Mouse (Mus musculus): Measurements from ENCODE around the gene Gm9639. TPM values are rescaled to one million over a fixed set of nuclear protein-coding genes. Genes with fewer than 3 reads are reported as not detected.

The Gm9639 gene
- polyA plus RNA-seq (2012; rRNA removed): not detected in 2 replicates

- H3K4me1 ChIP-seq (ENCODE audit: control insufficient read depth, insufficient read depth, low read length): no peaks in the 10 kb centered on the region
- no peaks in the 10 kb centered on the region for H3K27me3 ChIP-seq (ENCODE audit: control insufficient read depth, insufficient read depth, low read length)
- no peak for DNase-seq
- no peak within 1 kb of the TSS for H3K4me3 ChIP-seq (replicated peaks; ENCODE audit: insufficient read depth, low read depth, low read length)
- no peak for TF ChIP-seq CTCF (IDR thresholded peaks at IDR 0.05; ENCODE audit: borderline replicate concordance, insufficient read depth, low read depth, low read length)
- no peak for TF ChIP-seq POLR2A (IDR thresholded peaks at IDR 0.05; ENCODE audit: borderline replicate concordance, insufficient read depth, low read length)
- H3K27ac ChIP-seq (ENCODE audit: insufficient read depth, low read length): no peak within 1 kb of the TSS
- WGBS: 44% methylated on average over 2 of the region's 2 CpGs
Measured at GRCm38 (mm10) chr10:77794976-77795375, at the start of gene Gm9639. TSS of gene Gm9639 (minus strand) at chr10:77795076.

- 73% methylated on average over 6 of the region's 6 CpGs for WGBS
- no peak for DNase-seq
- Histone ChIP-seq H3K4me1 (ENCODE audit: control insufficient read depth, insufficient read depth, low read length) (no peaks in the 10 kb centered on the region), H3K27me3 (ENCODE audit: control insufficient read depth, insufficient read depth, low read length) (no peaks in the 10 kb centered on the region), H3K27ac (ENCODE audit: insufficient read depth, low read length) (no peak overlapping the region), H3K4me3 (replicated peaks; ENCODE audit: insufficient read depth, low read depth, low read length) (no peak overlapping the region)
- TF ChIP-seq CTCF (IDR thresholded peaks at IDR 0.05; ENCODE audit: borderline replicate concordance, insufficient read depth, low read depth, low read length): no peak
- no peak for TF ChIP-seq POLR2A (IDR thresholded peaks at IDR 0.05; ENCODE audit: borderline replicate concordance, insufficient read depth, low read length)
Measured at GRCm38 (mm10) chr10:77839006-77839405, 44.1 kb upstream of the Gm9639 start.

- no peaks in the 10 kb centered on the region for H3K27me3 ChIP-seq (ENCODE audit: control insufficient read depth, insufficient read depth, low read length)
- TF ChIP-seq POLR2A (IDR thresholded peaks at IDR 0.05; ENCODE audit: borderline replicate concordance, insufficient read depth, low read length): no peak
- TF ChIP-seq CTCF (IDR thresholded peaks at IDR 0.05; ENCODE audit: borderline replicate concordance, insufficient read depth, low read depth, low read length): no peak
- no peak for DNase-seq
- H3K27ac ChIP-seq (ENCODE audit: insufficient read depth, low read length): no peak within 1 kb of the TSS
- no peaks in the 10 kb centered on the region for H3K4me1 ChIP-seq (ENCODE audit: control insufficient read depth, insufficient read depth, low read length)
- no peak within 1 kb of the TSS for H3K4me3 ChIP-seq (replicated peaks; ENCODE audit: insufficient read depth, low read depth, low read length)
- 76% methylated on average over 9 of the region's 9 CpGs for WGBS
Measured at GRCm38 (mm10) chr10:77835647-77836046, 40.8 kb upstream of the Gm9639 start, which contains the start of gene Krtap10-10. TSS of gene Krtap10-10 (plus strand) at chr10:77835947.

GRCm38 (mm10) chr10:77826951-77827350, 32.1 kb upstream of the Gm9639 start, which contains the start of gene Krtap10-4:
TSS of gene Krtap10-4 (minus strand) at chr10:77827095.
- TF ChIP-seq CTCF (IDR thresholded peaks at IDR 0.05; ENCODE audit: borderline replicate concordance, insufficient read depth, low read depth, low read length) (no peak), POLR2A (IDR thresholded peaks at IDR 0.05; ENCODE audit: borderline replicate concordance, insufficient read depth, low read length) (no peak)
- Histone ChIP-seq H3K4me3 (replicated peaks; ENCODE audit: insufficient read depth, low read depth, low read length) (no peak within 1 kb of the TSS), H3K4me1 (ENCODE audit: control insufficient read depth, insufficient read depth, low read length) (no peaks in the 10 kb centered on the region), H3K27me3 (ENCODE audit: control insufficient read depth, insufficient read depth, low read length) (no peaks in the 10 kb centered on the region), H3K27ac (ENCODE audit: insufficient read depth, low read length) (no peak within 1 kb of the TSS)
- WGBS: 52% methylated on average over 6 of the region's 6 CpGs
- no peak for DNase-seq

GRCm38 (mm10) chr10:77819203-77819602, 24.3 kb upstream of the Gm9639 start:
- TF ChIP-seq CTCF (IDR thresholded peaks at IDR 0.05; ENCODE audit: borderline replicate concordance, insufficient read depth, low read depth, low read length) (no peak), POLR2A (IDR thresholded peaks at IDR 0.05; ENCODE audit: borderline replicate concordance, insufficient read depth, low read length) (no peak)
- H3K27me3 ChIP-seq (ENCODE audit: control insufficient read depth, insufficient read depth, low read length): no peaks in the 10 kb centered on the region
- H3K4me1 ChIP-seq (ENCODE audit: control insufficient read depth, insufficient read depth, low read length): no peaks in the 10 kb centered on the region
- no peak overlapping the region for H3K4me3 ChIP-seq (replicated peaks; ENCODE audit: insufficient read depth, low read depth, low read length)
- no peak overlapping the region for H3K27ac ChIP-seq (ENCODE audit: insufficient read depth, low read length)
- no peak for DNase-seq
- 53% methylated on average over 4 of the region's 4 CpGs for WGBS

GRCm38 (mm10) chr10:77818523-77818922, 23.6 kb upstream of the Gm9639 start:
- DNase-seq: no peak
- WGBS: 98% methylated on average over 4 of the region's 4 CpGs
- Histone ChIP-seq H3K4me1 (ENCODE audit: control insufficient read depth, insufficient read depth, low read length) (no peaks in the 10 kb centered on the region), H3K27ac (ENCODE audit: insufficient read depth, low read length) (no peak overlapping the region), H3K27me3 (ENCODE audit: control insufficient read depth, insufficient read depth, low read length) (no peaks in the 10 kb centered on the region), H3K4me3 (replicated peaks; ENCODE audit: insufficient read depth, low read depth, low read length) (no peak overlapping the region)
- TF ChIP-seq CTCF (IDR thresholded peaks at IDR 0.05; ENCODE audit: borderline replicate concordance, insufficient read depth, low read depth, low read length) (no peak), POLR2A (IDR thresholded peaks at IDR 0.05; ENCODE audit: borderline replicate concordance, insufficient read depth, low read length) (no peak)

- TF ChIP-seq CTCF (IDR thresholded peaks at IDR 0.05; ENCODE audit: borderline replicate concordance, insufficient read depth, low read depth, low read length) (0 out of 2 replicates have a peak, but pooled peaks have one; percentile 5), POLR2A (IDR thresholded peaks at IDR 0.05; ENCODE audit: borderline replicate concordance, insufficient read depth, low read length) (no peak)
- 40% methylated on average over 5 of the region's 5 CpGs for WGBS
- H3K27me3 ChIP-seq (ENCODE audit: control insufficient read depth, insufficient read depth, low read length): no peaks in the 10 kb centered on the region
- no peaks in the 10 kb centered on the region for H3K4me1 ChIP-seq (ENCODE audit: control insufficient read depth, insufficient read depth, low read length)
- no peak for DNase-seq
- no peak overlapping the region for H3K4me3 ChIP-seq (replicated peaks; ENCODE audit: insufficient read depth, low read depth, low read length)
- no peak overlapping the region for H3K27ac ChIP-seq (ENCODE audit: insufficient read depth, low read length)
Measured at GRCm38 (mm10) chr10:77815514-77815913, 20.6 kb upstream of the Gm9639 start.

- H3K27ac ChIP-seq (ENCODE audit: insufficient read depth, low read length): no peak within 1 kb of the TSS
- no peaks in the 10 kb centered on the region for H3K4me1 ChIP-seq (ENCODE audit: control insufficient read depth, insufficient read depth, low read length)
- no peaks in the 10 kb centered on the region for H3K27me3 ChIP-seq (ENCODE audit: control insufficient read depth, insufficient read depth, low read length)
- no peak within 1 kb of the TSS for H3K4me3 ChIP-seq (replicated peaks; ENCODE audit: insufficient read depth, low read depth, low read length)
- no peak for DNase-seq
- 42% methylated on average over 4 of the region's 4 CpGs for WGBS
- TF ChIP-seq CTCF (IDR thresholded peaks at IDR 0.05; ENCODE audit: borderline replicate concordance, insufficient read depth, low read depth, low read length) (no peak), POLR2A (IDR thresholded peaks at IDR 0.05; ENCODE audit: borderline replicate concordance, insufficient read depth, low read length) (no peak)
Measured at GRCm38 (mm10) chr10:77814382-77814781, 19.5 kb upstream of the Gm9639 start, which contains the start of gene Gm2696. TSS of gene Gm2696 (plus strand) at chr10:77814682.
